Mouse (Mus musculus) kidney, embryonic 15.5 days (tissue): ENCODE measurements around the gene Nexn. TPM values are rescaled to one million over a fixed set of nuclear protein-coding genes. Genes with fewer than 3 reads are reported as not detected.

Experiments
- ATAC-seq: fragments of 200-750 bp; cut with Nextera tagmentation; replicated peaks from 2 replicates; pipeline ENCODE4 v1.8.0; 2017; ENCODE audit warnings: moderate TSS enrichment; ENCODE audit not compliant: low FRiP score
- H3K27ac ChIP-seq: fragments of 300-500 bp; sonication (generic); 2 replicates; pipeline ENCODE4 v1.5.1; 2015; ENCODE audit warnings: mild to moderate bottlenecking, inconsistent platforms
- H3K27me3 ChIP-seq: fragments of 300-500 bp; sonication (generic); 2 replicates; pipeline ENCODE4 v1.6.1; 2015; ENCODE audit warnings: inconsistent platforms
- H3K36me3 ChIP-seq: fragments of 300-500 bp; sonication (generic); 2 replicates; pipeline ENCODE4 v1.6.1; 2015; ENCODE audit warnings: inconsistent platforms
- H3K4me1 ChIP-seq: fragments of 300-500 bp; sonication (generic); 2 replicates; pipeline ENCODE4 v1.6.1; 2015; ENCODE audit warnings: inconsistent platforms
- H3K4me2 ChIP-seq: fragments of 300-500 bp; sonication (generic); 2 replicates; pipeline ENCODE4 v1.6.1; 2015; ENCODE audit warnings: moderate library complexity, mild to moderate bottlenecking, inconsistent platforms
- H3K4me3 ChIP-seq: fragments of 300-500 bp; sonication (generic); replicated peaks from 2 replicates; pipeline ENCODE4 v1.5.1; 2015; ENCODE audit warnings: mild to moderate bottlenecking, inconsistent platforms
- H3K9ac ChIP-seq: fragments of 300-500 bp; sonication (generic); 2 replicates; pipeline ENCODE4 v1.6.1; 2015; ENCODE audit warnings: mild to moderate bottlenecking, inconsistent platforms
- H3K9me3 ChIP-seq: fragments of 300-500 bp; sonication (generic); replicated peaks from 2 replicates; pipeline ENCODE4 v1.6.1; 2016; ENCODE audit warnings: inconsistent platforms
- WGBS: fragments of 180-500 bp; shearing (Covaris S2); methylation state at CpG from one replicate; pipeline ENCODE4 v1.1.7; 2015; ENCODE audit warnings: mixed read lengths; 5-methylcytosine and 5-hydroxymethylcytosine counted together
- polyA plus RNA-seq: library from polyadenylated mRNA; unstranded; fragments of >200 nt; fragmentation: Nextera tagmentation; extraction: Ambion mirVana; gene quantifications from 2 replicates; pipeline ENCODE4 v1.2.1, GENCODE M21; 2015

The Nexn gene
- polyA plus RNA-seq, 1 experiment from 2014 or later = 12.4 TPM

DNA sequence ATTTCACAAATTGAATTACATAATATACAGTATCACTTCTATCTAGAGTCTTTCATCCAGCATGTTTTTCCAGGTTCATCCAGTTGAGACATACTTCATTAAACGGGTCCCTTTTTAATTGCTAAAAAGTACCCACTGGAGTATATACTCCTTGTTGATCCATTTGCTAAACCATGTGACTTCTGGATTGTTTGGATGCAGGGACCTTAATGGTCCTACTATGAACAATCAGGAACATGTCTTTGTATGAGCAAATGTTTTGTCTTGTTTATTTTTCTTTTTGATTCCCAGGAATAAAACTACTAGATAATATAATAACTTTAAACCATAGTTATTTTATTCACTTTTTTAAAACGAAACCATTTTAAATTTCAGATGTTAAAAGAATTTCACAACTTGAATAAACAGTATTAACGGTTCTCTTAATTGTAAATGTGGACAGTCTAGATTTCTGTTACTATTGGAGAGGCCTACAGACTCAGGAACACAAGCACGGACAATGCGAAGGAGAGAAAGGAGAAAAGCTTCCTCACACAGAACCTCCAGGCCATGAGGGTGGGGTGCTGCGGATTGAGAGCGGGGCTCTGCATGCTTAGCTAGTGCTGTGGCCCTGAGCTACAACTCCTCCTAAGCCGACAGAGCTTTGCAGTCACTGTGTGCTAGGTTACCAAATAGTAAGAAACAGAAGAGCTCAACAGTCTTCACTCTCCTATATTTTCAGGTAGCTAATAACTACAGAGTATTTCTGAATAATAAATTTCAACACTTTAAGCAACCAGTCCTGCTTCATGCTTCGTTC lies 75.3 kb downstream of the Nexn start:
- Histone ChIP-seq H3K4me1 (peaks cover 21% of the 10 kb centered on the region), H3K27ac (peak overlapping the region; percentile 60), H3K27me3 (no peaks in the 10 kb centered on the region), H3K9me3 (no peaks in the 10 kb centered on the region), H3K9ac (peak overlapping the region; percentile 42; the same call in 1 of the 2 replicates), H3K36me3 (peaks cover 8% of the 10 kb centered on the region; the same call in 1 of the 2 replicates), H3K4me3 (peak overlapping the region; percentile 49), H3K4me2 (peak overlapping the region; percentile 65)
- no peak for ATAC-seq
- 71% methylated on average over 9 of the region's 9 CpGs for WGBS

DNA sequence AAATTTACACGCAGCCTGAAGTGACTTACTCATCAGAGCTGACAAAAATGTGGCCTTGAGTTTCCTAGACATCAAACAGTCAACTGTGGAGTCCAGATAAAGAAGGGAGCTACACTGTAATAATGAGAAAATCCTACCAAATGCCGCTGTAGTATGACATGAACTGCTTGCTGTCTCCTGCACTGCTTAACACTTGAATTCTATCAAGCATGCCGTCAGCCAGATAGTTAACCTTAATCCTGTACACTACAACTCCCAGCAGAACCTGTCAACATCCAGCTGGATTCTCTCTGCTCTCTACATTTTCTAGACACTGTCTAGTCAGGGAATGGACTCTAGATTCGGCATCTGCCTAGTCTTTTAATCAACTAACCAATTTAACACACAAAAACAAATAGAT lies 76.8 kb downstream of the Nexn start:
- no peaks in the 10 kb centered on the region for H3K27me3 ChIP-seq
- H3K4me3 ChIP-seq = no peak overlapping the region
- H3K9me3 ChIP-seq = no peaks in the 10 kb centered on the region
- H3K27ac ChIP-seq = peak overlapping the region; percentile 28; the same call in 1 of the 2 replicates
- peak; percentile 66 for ATAC-seq
- H3K36me3 ChIP-seq = peaks cover 22% of the 10 kb centered on the region
- H3K4me2 ChIP-seq = peak overlapping the region; percentile 19
- WGBS = 36% methylated on average over 4 of the region's 4 CpGs
- peaks cover 21% of the 10 kb centered on the region for H3K4me1 ChIP-seq
- H3K9ac ChIP-seq = no peak overlapping the region

Other genes starting within 250 kb of the Nexn start
- 25.4 and 30.4 TPM in 2 replicates for gene Gipc2, start 100.1 kb downstream of the Nexn start, polyA plus RNA-seq
- 30.9 and 31.1 TPM in 2 replicates for gene Dnajb4, start 56.0 kb downstream of the Nexn start, polyA plus RNA-seq
- 301 and 315 TPM in 2 replicates for gene Fubp1, start 55.9 kb downstream of the Nexn start, polyA plus RNA-seq
- 17.9 and 18.7 TPM in 2 replicates for gene Miga1, start 74.1 kb upstream of the Nexn start, polyA plus RNA-seq
- 39.2 and 40.3 TPM in 2 replicates for gene Usp33, start 80.1 kb upstream of the Nexn start, polyA plus RNA-seq
- gene Zzz3, start 129.1 kb upstream of the Nexn start, polyA plus RNA-seq = 52.6 and 53.7 TPM in 2 replicates